Mouse (Mus musculus) forebrain, embryonic 14.5 days (tissue): ENCODE results near the gene Tspan18. TPM values are rescaled to one million over a fixed set of nuclear protein-coding genes. Genes with fewer than 3 reads are reported as not detected.
A peak's percentile ranks its signal among the peaks of the same experiment; 100 is the strongest.

ENCODE experiments used
- ATAC-seq: fragments of 200-750 bp; cut with Nextera tagmentation; 2 replicates; pipeline ENCODE4 v1.8.0; 2017; ENCODE audit warnings: mild to moderate bottlenecking, moderate library complexity
- DNase-seq: peaks from one replicate; pipeline ENCODE4 v3.0.0-alpha.2; 2015; ENCODE audit warnings: low spot score
- H3K27ac ChIP-seq: fragments of 300-500 bp; sonication (generic); 2 replicates; pipeline ENCODE4 v1.5.1; 2014; ENCODE audit warnings: low read depth, mild to moderate bottlenecking, control low read depth, low read length, moderate library complexity
- H3K27me3 ChIP-seq: fragments of 300-500 bp; sonication (generic); replicated peaks from 2 replicates; pipeline ENCODE4 v1.6.1; 2014; ENCODE audit warnings: low read length, control low read depth, mixed read lengths; ENCODE audit not compliant: control insufficient read depth, insufficient read depth
- H3K36me3 ChIP-seq: fragments of 300-500 bp; sonication (generic); 2 replicates; pipeline ENCODE4 v1.6.1; 2014; ENCODE audit warnings: low read length, control low read depth; ENCODE audit not compliant: control insufficient read depth, insufficient read depth
- H3K4me1 ChIP-seq: fragments of 300-500 bp; sonication (generic); 2 replicates; pipeline ENCODE4 v1.6.1; 2014; ENCODE audit warnings: antibody characterized with exemption, low read length, control low read depth; ENCODE audit not compliant: control insufficient read depth, insufficient read depth
- H3K4me2 ChIP-seq: fragments of 300-500 bp; sonication (generic); 2 replicates; pipeline ENCODE4 v1.6.1; 2014; ENCODE audit warnings: mild to moderate bottlenecking, control low read depth, low read length
- H3K4me3 ChIP-seq: fragments of 300-500 bp; sonication (generic); 2 replicates; pipeline ENCODE4 v1.5.1; 2014; ENCODE audit warnings: low read depth, low read length, control low read depth
- H3K9ac ChIP-seq: fragments of 300-500 bp; sonication (generic); 2 replicates; pipeline ENCODE4 v1.6.1; 2014; ENCODE audit warnings: mild to moderate bottlenecking, low read length, control low read depth, moderate library complexity
- H3K9me3 ChIP-seq: fragments of 300-500 bp; sonication (generic); replicated peaks from 2 replicates; pipeline ENCODE4 v1.6.1; 2016; ENCODE audit warnings: low read length, control low read depth, mixed read lengths; ENCODE audit not compliant: control insufficient read depth
- WGBS: fragments of 180-500 bp; shearing (Covaris S2); extraction: QIAGEN DNeasy Blood & Tissue Kit; methylation state at CpG from one replicate; pipeline ENCODE4 v1.1.7; 2014; 5-methylcytosine and 5-hydroxymethylcytosine counted together
- polyA plus RNA-seq: library from polyadenylated mRNA; unstranded; fragments of >200 nt; fragmentation: Nextera tagmentation; extraction: Ambion mirVana; gene quantifications from 2 replicates; pipeline ENCODE4 v1.2.1, GENCODE M21; 2014

Gene Tspan18
- polyA plus RNA-seq, 1 experiment from 2014 or later: 15.6 TPM

DNA sequence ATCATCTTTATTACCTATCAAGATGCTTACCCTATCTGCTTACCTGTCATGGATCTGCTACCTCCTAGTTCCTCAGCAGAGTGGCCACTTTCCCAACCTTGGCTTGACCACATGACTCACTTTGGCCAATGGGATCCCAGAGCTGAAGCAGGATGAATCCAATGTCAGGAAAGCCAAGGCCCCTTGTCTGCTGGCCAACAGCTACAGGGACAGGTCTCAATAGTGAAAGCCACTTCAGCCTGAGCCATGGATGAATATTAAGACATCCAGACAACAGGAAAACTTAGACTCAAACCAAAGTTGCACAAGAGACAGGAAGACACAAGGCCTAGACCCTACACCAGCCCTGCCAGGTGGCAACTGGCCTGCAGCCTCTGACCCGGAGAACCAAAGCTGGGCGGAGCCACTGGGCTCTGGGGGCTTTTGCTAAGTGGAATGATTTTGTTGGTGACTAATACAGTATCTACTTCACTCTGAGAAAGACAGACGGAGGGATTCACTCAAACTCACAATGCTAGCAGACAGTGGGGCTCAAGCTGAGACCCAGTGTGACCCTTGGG, 65.5 kb downstream of the Tspan18 start:
- Histone ChIP-seq H3K4me3 (no peak overlapping the region), H3K9me3 (no peaks in the 10 kb centered on the region), H3K36me3 (no peaks in the 10 kb centered on the region), H3K9ac (no peak overlapping the region), H3K27me3 (no peaks in the 10 kb centered on the region), H3K4me2 (no peak overlapping the region), H3K4me1 (peaks cover 20% of the 10 kb centered on the region), H3K27ac (no peak overlapping the region)
- DNase-seq (no peak), ATAC-seq (no peak)
- 90% methylated on average over 3 of the region's 3 CpGs for WGBS

GRCm38 (mm10) chr2:93267791-93268190, 66.5 kb downstream of the Tspan18 start:
- peaks cover 20% of the 10 kb centered on the region for H3K4me1 ChIP-seq
- 67% methylated on average over 4 of the region's 4 CpGs for WGBS
- no peak overlapping the region for H3K4me3 ChIP-seq
- H3K4me2 ChIP-seq: no peak overlapping the region
- H3K9ac ChIP-seq: no peak overlapping the region
- ATAC-seq (no peak), DNase-seq (no peak)
- no peak overlapping the region for H3K27ac ChIP-seq
- no peaks in the 10 kb centered on the region for H3K9me3 ChIP-seq
- no peaks in the 10 kb centered on the region for H3K36me3 ChIP-seq
- no peaks in the 10 kb centered on the region for H3K27me3 ChIP-seq

- Histone ChIP-seq H3K9me3 (no peaks in the 10 kb centered on the region), H3K27ac (0 out of 2 replicates have a peak overlapping the region, but pooled peaks have one; percentile 21), H3K4me3 (no peak overlapping the region), H3K4me1 (peaks cover 22% of the 10 kb centered on the region), H3K36me3 (no peaks in the 10 kb centered on the region), H3K27me3 (no peaks in the 10 kb centered on the region), H3K4me2 (no peak overlapping the region), H3K9ac (no peak overlapping the region)
- ATAC-seq (peak; percentile 26; the same call in 1 of the 2 replicates), DNase-seq (peak; percentile 67)
- 11% methylated on average over 7 of the region's 7 CpGs for WGBS
These were observed 67.6 kb downstream of the Tspan18 start for GRCm38 (mm10) chr2:93266565-93267169.

DNA sequence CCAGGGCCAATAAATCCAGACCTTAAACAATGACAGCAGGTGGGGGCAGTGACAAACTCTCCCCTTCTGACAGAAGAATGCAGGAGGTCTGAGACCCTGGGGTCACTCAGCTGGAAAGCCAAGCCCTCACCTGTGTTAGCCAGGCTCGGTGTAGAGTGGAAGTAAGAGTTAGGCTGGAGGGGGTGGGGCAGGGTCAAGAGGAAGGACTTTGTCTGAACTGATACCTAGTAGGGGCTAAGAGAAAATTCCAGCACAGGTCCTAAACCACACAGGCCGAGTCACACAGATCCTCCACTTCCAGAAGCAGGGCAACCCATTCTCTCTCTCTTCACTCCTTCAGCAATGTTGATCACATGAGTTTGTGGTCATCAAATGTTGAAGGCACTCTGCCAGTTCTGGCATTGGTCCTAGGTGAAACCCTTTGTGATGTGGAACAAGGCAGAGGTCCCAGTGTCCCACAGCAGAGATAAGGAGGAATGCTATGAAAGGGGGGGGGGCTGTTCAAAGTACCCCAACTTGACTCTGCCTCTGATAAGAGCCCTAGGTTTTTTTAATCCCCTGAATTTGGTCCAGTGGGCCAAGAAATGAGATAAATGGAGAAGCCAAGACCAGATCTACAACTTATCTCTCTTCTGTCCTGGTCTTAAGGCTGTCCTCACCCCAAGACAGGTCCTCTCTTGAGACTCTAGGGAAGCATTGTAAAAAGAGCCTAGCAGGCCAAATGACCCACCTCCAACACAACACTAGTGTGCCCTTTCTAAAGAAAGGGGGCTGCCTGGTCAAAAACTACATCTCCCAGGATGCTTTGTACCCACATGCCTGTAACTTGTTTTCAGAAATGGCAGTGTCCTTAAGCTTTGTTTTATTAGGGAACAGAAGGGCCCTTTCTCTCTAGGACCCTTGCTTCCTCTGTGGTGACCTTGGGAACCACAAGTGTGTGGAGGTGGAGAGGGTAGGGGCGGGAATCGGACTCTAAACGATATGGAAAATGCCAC, 71.7 kb downstream of the Tspan18 start:
- ATAC-seq (no peak), DNase-seq (no peak)
- Histone ChIP-seq H3K27me3 (no peaks in the 10 kb centered on the region), H3K4me2 (no peak overlapping the region), H3K27ac (no peak overlapping the region), H3K4me1 (peaks cover 18% of the 10 kb centered on the region), H3K4me3 (no peak overlapping the region), H3K36me3 (no peaks in the 10 kb centered on the region), H3K9ac (no peak overlapping the region), H3K9me3 (no peaks in the 10 kb centered on the region)
- WGBS: 71% methylated on average over 5 of the region's 5 CpGs

GRCm38 (mm10) chr2:93261521-93262290, 72.6 kb downstream of the Tspan18 start:
- Histone ChIP-seq H3K9ac (no peak overlapping the region), H3K4me2 (no peak overlapping the region), H3K36me3 (no peaks in the 10 kb centered on the region), H3K4me3 (no peak overlapping the region), H3K4me1 (peaks cover 19% of the 10 kb centered on the region), H3K9me3 (no peaks in the 10 kb centered on the region), H3K27me3 (no peaks in the 10 kb centered on the region), H3K27ac (no peak overlapping the region)
- no peak for DNase-seq
- ATAC-seq: no peak
- WGBS: 72% methylated on average over 6 of the region's 6 CpGs

- H3K9ac ChIP-seq: no peak overlapping the region
- H3K27ac ChIP-seq: no peak overlapping the region
- H3K4me2 ChIP-seq: no peak overlapping the region
- 51% methylated on average over 4 of the region's 4 CpGs for WGBS
- ATAC-seq (no peak), DNase-seq (no peak)
- H3K36me3 ChIP-seq: no peaks in the 10 kb centered on the region
- no peak overlapping the region for H3K4me3 ChIP-seq
- H3K9me3 ChIP-seq: no peaks in the 10 kb centered on the region
- H3K4me1 ChIP-seq: peaks cover 18% of the 10 kb centered on the region
- no peaks in the 10 kb centered on the region for H3K27me3 ChIP-seq
These were observed 76.7 kb downstream of the Tspan18 start for GRCm38 (mm10) chr2:93257634-93258033.

- no peak overlapping the region for H3K9ac ChIP-seq
- H3K36me3 ChIP-seq: no peaks in the 10 kb centered on the region
- H3K27ac ChIP-seq: 0 out of 2 replicates have a peak overlapping the region, but pooled peaks have one; percentile 27
- H3K4me3 ChIP-seq: no peak overlapping the region
- DNase-seq: peak; percentile 15
- H3K4me2 ChIP-seq: no peak overlapping the region
- H3K4me1 ChIP-seq: peaks cover 22% of the 10 kb centered on the region
- ATAC-seq: 0 out of 2 replicates have a peak, but pooled peaks have one; percentile 14
- 66% methylated on average over 8 of the region's 8 CpGs for WGBS
- H3K9me3 ChIP-seq: no peaks in the 10 kb centered on the region
- H3K27me3 ChIP-seq: no peaks in the 10 kb centered on the region
These were observed 77.4 kb downstream of the Tspan18 start for GRCm38 (mm10) chr2:93256735-93257405.

DNA sequence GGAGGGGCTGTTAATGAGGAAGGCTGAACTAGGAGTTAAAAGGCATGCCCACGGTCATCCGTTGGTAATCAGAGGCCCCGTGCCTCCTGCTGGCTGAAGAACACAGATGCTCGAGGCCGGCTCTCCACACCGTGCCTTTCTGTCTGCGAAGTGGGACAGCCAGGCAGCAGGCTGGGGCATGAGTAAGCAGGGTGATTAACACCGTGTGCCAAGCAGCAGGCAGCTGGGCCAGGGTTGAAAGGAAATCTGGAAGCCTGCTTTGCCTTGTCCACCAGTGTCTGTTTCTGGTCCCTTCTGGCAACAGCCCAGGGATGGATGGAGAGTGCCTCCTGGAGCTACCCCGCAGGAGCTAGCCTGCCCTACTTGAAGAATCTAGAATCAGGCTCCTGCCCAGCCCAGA, 81.9 kb downstream of the Tspan18 start:
- H3K9me3 ChIP-seq: peaks cover 4% of the 10 kb centered on the region; the same call in 1 of the 2 replicates
- 12% methylated on average over 9 of the region's 9 CpGs for WGBS
- H3K4me2 ChIP-seq: no peak overlapping the region
- no peaks in the 10 kb centered on the region for H3K27me3 ChIP-seq
- H3K4me1 ChIP-seq: peaks cover 30% of the 10 kb centered on the region
- H3K27ac ChIP-seq: peak overlapping the region; percentile 52; the same call in 1 of the 2 replicates
- DNase-seq: peak; percentile 82
- peak; percentile 76 for ATAC-seq
- H3K9ac ChIP-seq: no peak overlapping the region
- no peaks in the 10 kb centered on the region for H3K36me3 ChIP-seq
- H3K4me3 ChIP-seq: no peak overlapping the region
